Mouse (Mus musculus) cerebellum, adult 2 months (tissue): Measurements from ENCODE around the gene Arhgap11a.

ENCODE experiments used
- CTCF ChIP-seq: fragments of 200-500 bp; IDR thresholded peaks from 2 replicates; pipeline ENCODE4 v1.5.1; 2011; ENCODE audit warnings: low read depth, mild to moderate bottlenecking, control low read depth, low read length, moderate library complexity, borderline replicate concordance; ENCODE audit not compliant: insufficient read depth
- POLR2A ChIP-seq: fragments of 200-500 bp; IDR thresholded peaks from 2 replicates; pipeline ENCODE4 v1.6.1; 2011; ENCODE audit warnings: low read length, control low read depth, borderline replicate concordance; ENCODE audit not compliant: insufficient read depth

GRCm38 (mm10) chr2:113817681-113818606, 30.5 kb downstream of the Arhgap11a start:
- TF ChIP-seq POLR2A (no peak), CTCF (no peak)
